Mouse (Mus musculus) cerebellum, adult 9-10 months (tissue): Measurements from ENCODE around the gene Add3.

ENCODE experiments used
- DNase-seq: peaks from one replicate; pipeline ENCODE4 v3.0.0; 2022

The Add3 gene

GRCm38 (mm10) chr19:53168576-53168975, 28.3 kb downstream of the Add3 start:
- no peak for DNase-seq

- DNase-seq = no peak
Observed at GRCm38 (mm10) chr19:53170651-53171050, 30.4 kb downstream of the Add3 start.

- no peak for DNase-seq
Observed at GRCm38 (mm10) chr19:53174034-53174433, 33.8 kb downstream of the Add3 start.

- DNase-seq = no peak
Observed at GRCm38 (mm10) chr19:53175550-53175949, 35.3 kb downstream of the Add3 start.

- DNase-seq = no peak
Observed at GRCm38 (mm10) chr19:53176518-53176917, 36.3 kb downstream of the Add3 start.

GRCm38 (mm10) chr19:53178611-53179528, 38.6 kb downstream of the Add3 start:
- peak; percentile 58 for DNase-seq

- DNase-seq = no peak
Observed at GRCm38 (mm10) chr19:53180168-53180803, 40.0 kb downstream of the Add3 start.

GRCm38 (mm10) chr19:53181003-53181861, 41.0 kb downstream of the Add3 start:
- DNase-seq = no peak

GRCm38 (mm10) chr19:53183620-53184019, 43.4 kb downstream of the Add3 start:
- DNase-seq = no peak

GRCm38 (mm10) chr19:53184216-53184615, 44.0 kb downstream of the Add3 start:
- DNase-seq = no peak

GRCm38 (mm10) chr19:53184911-53185310, 44.7 kb downstream of the Add3 start:
- no peak for DNase-seq

- no peak for DNase-seq
Observed at GRCm38 (mm10) chr19:53185486-53186134, 45.4 kb downstream of the Add3 start.

- no peak for DNase-seq
Observed at GRCm38 (mm10) chr19:53186456-53186855, 46.2 kb downstream of the Add3 start.

- no peak for DNase-seq
Observed at GRCm38 (mm10) chr19:53187533-53187932, 47.3 kb downstream of the Add3 start.

GRCm38 (mm10) chr19:53188186-53188585, 47.9 kb downstream of the Add3 start:
- no peak for DNase-seq

GRCm38 (mm10) chr19:53188724-53189220, 48.5 kb downstream of the Add3 start:
- no peak for DNase-seq

GRCm38 (mm10) chr19:53189736-53190135, 49.5 kb downstream of the Add3 start:
- DNase-seq = peak; percentile 88

- no peak for DNase-seq
Observed at GRCm38 (mm10) chr19:53190232-53190631, 50.0 kb downstream of the Add3 start.

- DNase-seq = no peak
Observed at GRCm38 (mm10) chr19:53191867-53192487, 51.7 kb downstream of the Add3 start.

GRCm38 (mm10) chr19:53193190-53193589, 52.9 kb downstream of the Add3 start:
- DNase-seq = no peak

- no peak for DNase-seq
Observed at GRCm38 (mm10) chr19:53193964-53194582, 53.8 kb downstream of the Add3 start.
